Mouse (Mus musculus): ENCODE results near the gene Dtx4.
"Not testable (repeated sequence)": the region's sequence is repeated elsewhere in the genome, so short reads cannot be mapped to it uniquely, and the experiment has no call there.

Dtx4 gene

GRCm38 (mm10) chr19:12501370-12502347, at the start of gene Dtx4:
TSS of gene Dtx4 (minus strand) at chr19:12501454.
- peak; percentile 92 for DNase-seq (ENCODE audit: low spot score in 2 of 2)

- no peak for DNase-seq (ENCODE audit: low spot score in 2 of 2)
These were observed 49.0 kb upstream of the Dtx4 start for GRCm38 (mm10) chr19:12550005-12550942.

GRCm38 (mm10) chr19:12549166-12549565, 47.9 kb upstream of the Dtx4 start:
- DNase-seq (ENCODE audit: low spot score in 2 of 2), result no peak

GRCm38 (mm10) chr19:12545440-12545839, 44.2 kb upstream of the Dtx4 start, which contains the start of gene Fam111a:
TSS of gene Fam111a (plus strand) at chr19:12545740.
- not testable (repeated sequence) for DNase-seq (ENCODE audit: low spot score in 2 of 2)

GRCm38 (mm10) chr19:12541644-12542043, 40.4 kb upstream of the Dtx4 start:
- no peak for DNase-seq (ENCODE audit: low spot score in 2 of 2)

GRCm38 (mm10) chr19:12540727-12541126, 39.5 kb upstream of the Dtx4 start:
- DNase-seq (ENCODE audit: low spot score in 2 of 2), result no peak

- DNase-seq (ENCODE audit: low spot score in 2 of 2), result no peak
These were observed 38.7 kb upstream of the Dtx4 start for GRCm38 (mm10) chr19:12539975-12540374.

GRCm38 (mm10) chr19:12537168-12537567, 35.9 kb upstream of the Dtx4 start:
- DNase-seq (ENCODE audit: low spot score in 2 of 2), result no peak

GRCm38 (mm10) chr19:12523377-12523776, 22.1 kb upstream of the Dtx4 start:
- DNase-seq (ENCODE audit: low spot score in 2 of 2), result no peak

GRCm38 (mm10) chr19:12518541-12518890, 17.3 kb upstream of the Dtx4 start:
- no peak for DNase-seq (ENCODE audit: low spot score in 2 of 2)

- peak; percentile 40 to 49 for DNase-seq (ENCODE audit: low spot score in 2 of 2)
These were observed 16.7 kb upstream of the Dtx4 start for GRCm38 (mm10) chr19:12517671-12518540.

- no peak for DNase-seq (ENCODE audit: low spot score in 2 of 2)
These were observed 13.4 kb upstream of the Dtx4 start for GRCm38 (mm10) chr19:12514621-12515020.

GRCm38 (mm10) chr19:12502756-12503155, 1.5 kb upstream of the Dtx4 start:
- DNase-seq (ENCODE audit: low spot score in 2 of 2), result no peak

- DNase-seq (ENCODE audit: low spot score in 2 of 2), result peak in 1 of 2 experiments; percentile 41
These were observed 358 bp downstream of the Dtx4 start for GRCm38 (mm10) chr19:12500881-12501311.

- DNase-seq (ENCODE audit: low spot score in 2 of 2), result peak; percentile 51 to 58
These were observed 1.1 kb downstream of the Dtx4 start for GRCm38 (mm10) chr19:12500124-12500523.

GRCm38 (mm10) chr19:12499485-12499884, 1.8 kb downstream of the Dtx4 start:
- no peak for DNase-seq (ENCODE audit: low spot score in 2 of 2)

GRCm38 (mm10) chr19:12498941-12499340, 2.3 kb downstream of the Dtx4 start:
- DNase-seq (ENCODE audit: low spot score in 2 of 2), result no peak

GRCm38 (mm10) chr19:12498321-12498720, 2.9 kb downstream of the Dtx4 start:
- no peak for DNase-seq (ENCODE audit: low spot score in 2 of 2)

GRCm38 (mm10) chr19:12497909-12498308, 3.3 kb downstream of the Dtx4 start:
- no peak for DNase-seq (ENCODE audit: low spot score in 2 of 2)

GRCm38 (mm10) chr19:12496241-12496640, 5.0 kb downstream of the Dtx4 start:
- no peak for DNase-seq (ENCODE audit: low spot score in 2 of 2)

GRCm38 (mm10) chr19:12494972-12495535, 6.2 kb downstream of the Dtx4 start:
- no peak for DNase-seq (ENCODE audit: low spot score in 2 of 2)
